Mouse (Mus musculus): ENCODE data around the gene Cmtm2a. TPM values are rescaled to one million over a fixed set of nuclear protein-coding genes. Genes with fewer than 3 reads are reported as not detected.
"Not testable (repeated sequence)": the region's sequence is repeated elsewhere in the genome, so short reads cannot be mapped to it uniquely, and the experiment has no call there.

Gene Cmtm2a
- polyA plus RNA-seq, 1 experiment from 2014 or later, result not detected

GRCm38 (mm10) chr8:104309441-104310155 is 16.6 kb upstream of the Cmtm2a start, which contains the start of the genes Gm45711 and Cmtm1:
TSS of gene Gm45711 (minus strand) at chr8:104310081.
TSS of gene Cmtm1 (minus strand) at chr8:104310145.
- ATAC-seq (replicated peaks; ENCODE audit: low FRiP score); H3K27ac ChIP-seq (ENCODE audit: low read depth, low read length); H3K27me3 ChIP-seq (ENCODE audit: control insufficient read depth, insufficient read depth, low read length); DNase-seq (ENCODE audit: low spot score); H3K36me3 ChIP-seq (ENCODE audit: control insufficient read depth, insufficient read depth, low read length); H3K9ac ChIP-seq (ENCODE audit: low read length); H3K4me1 ChIP-seq (replicated peaks; ENCODE audit: control insufficient read depth, insufficient read depth, low read length); H3K9me3 ChIP-seq (ENCODE audit: control insufficient read depth, low read length); H3K4me2 ChIP-seq (ENCODE audit: low read depth, low read length, severe bottlenecking); H3K4me3 ChIP-seq (ENCODE audit: low read depth, low read length): not testable (repeated sequence)
- 88% methylated on average over 34 of the region's 36 CpGs for WGBS

GRCm38 (mm10) chr8:104308341-104308740 is 15.4 kb upstream of the Cmtm2a start:
- H3K9ac ChIP-seq (ENCODE audit: low read length); H3K4me1 ChIP-seq (replicated peaks; ENCODE audit: control insufficient read depth, insufficient read depth, low read length); H3K4me2 ChIP-seq (ENCODE audit: low read depth, low read length, severe bottlenecking); H3K4me3 ChIP-seq (ENCODE audit: low read depth, low read length); ATAC-seq (replicated peaks; ENCODE audit: low FRiP score); DNase-seq (ENCODE audit: low spot score); H3K9me3 ChIP-seq (ENCODE audit: control insufficient read depth, low read length); H3K27me3 ChIP-seq (ENCODE audit: control insufficient read depth, insufficient read depth, low read length); H3K27ac ChIP-seq (ENCODE audit: low read depth, low read length); H3K36me3 ChIP-seq (ENCODE audit: control insufficient read depth, insufficient read depth, low read length): not testable (repeated sequence)
- 76% methylated on average over 6 of the region's 6 CpGs for WGBS

GRCm38 (mm10) chr8:104304962-104305361 is 12.0 kb upstream of the Cmtm2a start:
- H3K27ac ChIP-seq (ENCODE audit: low read depth, low read length), result no peak overlapping the region
- no peaks in the 10 kb centered on the region for H3K4me1 ChIP-seq (replicated peaks; ENCODE audit: control insufficient read depth, insufficient read depth, low read length)
- DNase-seq (ENCODE audit: low spot score), result no peak
- no peaks in the 10 kb centered on the region for H3K9me3 ChIP-seq (ENCODE audit: control insufficient read depth, low read length)
- WGBS, result 86% methylated on average over 11 of the region's 11 CpGs
- no peak for ATAC-seq (replicated peaks; ENCODE audit: low FRiP score)
- no peak overlapping the region for H3K4me2 ChIP-seq (ENCODE audit: low read depth, low read length, severe bottlenecking)
- no peak overlapping the region for H3K4me3 ChIP-seq (ENCODE audit: low read depth, low read length)
- H3K36me3 ChIP-seq (ENCODE audit: control insufficient read depth, insufficient read depth, low read length), result no peaks in the 10 kb centered on the region
- H3K27me3 ChIP-seq (ENCODE audit: control insufficient read depth, insufficient read depth, low read length), result no peaks in the 10 kb centered on the region
- no peak overlapping the region for H3K9ac ChIP-seq (ENCODE audit: low read length)

- not testable (repeated sequence) for H3K4me3 ChIP-seq (ENCODE audit: low read depth, low read length); ATAC-seq (replicated peaks; ENCODE audit: low FRiP score); H3K9me3 ChIP-seq (ENCODE audit: control insufficient read depth, low read length); H3K4me1 ChIP-seq (replicated peaks; ENCODE audit: control insufficient read depth, insufficient read depth, low read length); H3K27ac ChIP-seq (ENCODE audit: low read depth, low read length); DNase-seq (ENCODE audit: low spot score); H3K27me3 ChIP-seq (ENCODE audit: control insufficient read depth, insufficient read depth, low read length); H3K36me3 ChIP-seq (ENCODE audit: control insufficient read depth, insufficient read depth, low read length); H3K4me2 ChIP-seq (ENCODE audit: low read depth, low read length, severe bottlenecking); H3K9ac ChIP-seq (ENCODE audit: low read length)
- 97% methylated on average over 4 of the region's 4 CpGs for WGBS
Observed at GRCm38 (mm10) chr8:104302536-104302935, 9.6 kb upstream of the Cmtm2a start.

GRCm38 (mm10) chr8:104301577-104301976 is 8.6 kb upstream of the Cmtm2a start:
- not testable (repeated sequence) for H3K9me3 ChIP-seq (ENCODE audit: control insufficient read depth, low read length); H3K27me3 ChIP-seq (ENCODE audit: control insufficient read depth, insufficient read depth, low read length); H3K36me3 ChIP-seq (ENCODE audit: control insufficient read depth, insufficient read depth, low read length); H3K4me2 ChIP-seq (ENCODE audit: low read depth, low read length, severe bottlenecking); H3K27ac ChIP-seq (ENCODE audit: low read depth, low read length); H3K9ac ChIP-seq (ENCODE audit: low read length); H3K4me1 ChIP-seq (replicated peaks; ENCODE audit: control insufficient read depth, insufficient read depth, low read length); H3K4me3 ChIP-seq (ENCODE audit: low read depth, low read length)
- ATAC-seq (replicated peaks; ENCODE audit: low FRiP score), result peak; percentile 82
- peak; percentile 60 for DNase-seq (ENCODE audit: low spot score)
- WGBS, result 11% methylated on average over 3 of the region's 3 CpGs

- H3K36me3 ChIP-seq (ENCODE audit: control insufficient read depth, insufficient read depth, low read length), result no peaks in the 10 kb centered on the region
- WGBS, result 79% methylated on average over 1 of the region's 1 CpGs
Observed at GRCm38 (mm10) chr8:104294396-104294795, 1.4 kb upstream of the Cmtm2a start.

GRCm38 (mm10) chr8:104268937-104269440 is 24.0 kb downstream of the Cmtm2a start:
- H3K4me3 ChIP-seq (ENCODE audit: low read depth, low read length), result no peak overlapping the region
- WGBS, result 93% methylated on average over 6 of the region's 6 CpGs
- no peak for ATAC-seq (replicated peaks; ENCODE audit: low FRiP score)

More at GRCm38 (mm10) chr8:104294396-104294795, 1.4 kb upstream of the Cmtm2a start:
- no peaks in the 10 kb centered on the region for H3K4me1 ChIP-seq (replicated peaks; ENCODE audit: control insufficient read depth, insufficient read depth, low read length)
- DNase-seq (ENCODE audit: low spot score) (no peak), ATAC-seq (replicated peaks; ENCODE audit: low FRiP score) (no peak)
- H3K9me3 ChIP-seq (ENCODE audit: control insufficient read depth, low read length), result no peaks in the 10 kb centered on the region
- H3K9ac ChIP-seq (ENCODE audit: low read length), result no peak overlapping the region
- H3K27me3 ChIP-seq (ENCODE audit: control insufficient read depth, insufficient read depth, low read length), result no peaks in the 10 kb centered on the region
- H3K4me3 ChIP-seq (ENCODE audit: low read depth, low read length), result no peak overlapping the region
- no peak overlapping the region for H3K4me2 ChIP-seq (ENCODE audit: low read depth, low read length, severe bottlenecking)
- H3K27ac ChIP-seq (ENCODE audit: low read depth, low read length), result no peak overlapping the region

GRCm38 (mm10) chr8:104268368-104268767 is 24.6 kb downstream of the Cmtm2a start:
- no peak overlapping the region for H3K4me2 ChIP-seq (ENCODE audit: low read depth, low read length, severe bottlenecking)
- H3K36me3 ChIP-seq (ENCODE audit: control insufficient read depth, insufficient read depth, low read length), result peaks cover 2% of the 10 kb centered on the region; the same call in 1 of the 2 replicates
- H3K27me3 ChIP-seq (ENCODE audit: control insufficient read depth, insufficient read depth, low read length), result no peaks in the 10 kb centered on the region
- no peak overlapping the region for H3K4me3 ChIP-seq (ENCODE audit: low read depth, low read length)
- no peak overlapping the region for H3K27ac ChIP-seq (ENCODE audit: low read depth, low read length)
- ATAC-seq (replicated peaks; ENCODE audit: low FRiP score) (no peak), DNase-seq (ENCODE audit: low spot score) (no peak)
- H3K4me1 ChIP-seq (replicated peaks; ENCODE audit: control insufficient read depth, insufficient read depth, low read length), result no peaks in the 10 kb centered on the region
- H3K9ac ChIP-seq (ENCODE audit: low read length), result no peak overlapping the region
- no peaks in the 10 kb centered on the region for H3K9me3 ChIP-seq (ENCODE audit: control insufficient read depth, low read length)

More at GRCm38 (mm10) chr8:104268937-104269440, 24.0 kb downstream of the Cmtm2a start:
- no peak overlapping the region for H3K9ac ChIP-seq (ENCODE audit: low read length)
- H3K9me3 ChIP-seq (ENCODE audit: control insufficient read depth, low read length), result no peaks in the 10 kb centered on the region
- H3K4me1 ChIP-seq (replicated peaks; ENCODE audit: control insufficient read depth, insufficient read depth, low read length), result no peaks in the 10 kb centered on the region
- no peak overlapping the region for H3K27ac ChIP-seq (ENCODE audit: low read depth, low read length)
- no peak overlapping the region for H3K4me2 ChIP-seq (ENCODE audit: low read depth, low read length, severe bottlenecking)
- H3K27me3 ChIP-seq (ENCODE audit: control insufficient read depth, insufficient read depth, low read length), result no peaks in the 10 kb centered on the region
- no peaks in the 10 kb centered on the region for H3K36me3 ChIP-seq (ENCODE audit: control insufficient read depth, insufficient read depth, low read length)
- DNase-seq (ENCODE audit: low spot score), result no peak
